Mouse (Mus musculus) layer of hippocampus, postnatal 10 days (tissue): ENCODE results near the gene Gm20671. TPM values are rescaled to one million over a fixed set of nuclear protein-coding genes. Genes with fewer than 3 reads are reported as not detected.
"Not testable (repeated sequence)": the region's sequence is repeated elsewhere in the genome, so short reads cannot be mapped to it uniquely, and the experiment has no call there.

Source experiments
- DNase-seq, 2 experiments: peaks; one replicate each; pipeline ENCODE4 v3.0.0; 2021; ENCODE audit warnings: low spot score in 2 of 2
- total RNA-seq, 2 experiments: library from RNA; stranded (reverse); gene quantifications; 2 replicates each; pipeline ENCODE4 v1.2.3; 2021

Gene Gm20671
- total RNA-seq, 2 experiments from 2014 or later: not detected

DNA sequence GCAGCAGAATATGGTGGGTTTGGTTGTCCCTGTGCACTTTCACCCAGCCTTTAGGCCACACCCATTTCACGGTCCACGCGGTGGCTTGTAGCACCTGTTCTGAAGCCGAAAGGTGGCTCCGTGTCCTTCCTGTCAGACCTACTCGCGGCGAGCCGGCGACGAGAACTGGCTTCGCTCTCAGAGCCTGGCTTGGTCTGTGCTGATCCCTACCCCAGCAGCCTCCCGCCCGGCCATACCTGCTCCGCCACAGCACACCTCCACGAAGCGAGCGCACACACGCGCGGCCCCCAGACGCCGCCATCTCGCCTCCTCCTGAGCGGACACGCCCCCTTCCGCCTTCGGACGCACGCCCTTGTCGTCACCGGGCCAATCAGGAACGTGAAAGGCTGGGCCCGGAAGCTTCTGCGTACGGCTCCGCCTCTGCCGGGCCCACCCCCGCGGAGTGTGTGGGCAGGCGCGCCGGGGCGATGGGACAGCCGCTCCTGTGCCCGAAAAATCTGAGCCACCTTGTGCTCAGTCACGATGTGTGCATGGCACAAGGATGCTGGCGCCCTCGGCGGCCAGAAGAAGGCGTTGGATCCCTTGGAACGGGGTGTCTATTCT, 41.5 kb downstream of the Gm20671 start, which contains the start of gene Pisd:
Pisd (minus strand) TSS at position 334 of the 603 bp plus-strand sequence.
- DNase-seq: peak; percentile 94 to 95

- DNase-seq: no peak
Measured at GRCm38 (mm10) chr5:32784726-32785125, 42.2 kb downstream of the Gm20671 start.

DNA sequence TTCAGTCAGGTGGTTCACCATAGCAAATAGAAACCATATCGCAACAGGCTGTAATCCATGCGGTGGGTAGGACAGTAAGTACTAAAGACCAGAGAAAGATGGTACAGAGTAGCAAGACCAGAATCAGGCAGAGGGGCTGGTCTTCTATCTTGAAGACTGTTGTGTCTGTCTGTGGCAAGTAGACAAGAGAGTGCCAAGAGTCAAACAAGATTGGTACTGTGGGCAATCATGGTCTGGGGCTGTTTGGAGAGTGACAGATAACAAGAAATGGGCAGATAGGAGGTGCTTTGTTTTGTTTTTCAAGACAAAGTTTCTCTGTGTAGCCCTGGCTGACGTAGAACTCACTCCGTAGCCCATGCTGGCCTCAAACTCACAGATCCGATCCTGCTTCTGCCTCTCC, 45.3 kb downstream of the Gm20671 start:
- DNase-seq: no peak

DNA sequence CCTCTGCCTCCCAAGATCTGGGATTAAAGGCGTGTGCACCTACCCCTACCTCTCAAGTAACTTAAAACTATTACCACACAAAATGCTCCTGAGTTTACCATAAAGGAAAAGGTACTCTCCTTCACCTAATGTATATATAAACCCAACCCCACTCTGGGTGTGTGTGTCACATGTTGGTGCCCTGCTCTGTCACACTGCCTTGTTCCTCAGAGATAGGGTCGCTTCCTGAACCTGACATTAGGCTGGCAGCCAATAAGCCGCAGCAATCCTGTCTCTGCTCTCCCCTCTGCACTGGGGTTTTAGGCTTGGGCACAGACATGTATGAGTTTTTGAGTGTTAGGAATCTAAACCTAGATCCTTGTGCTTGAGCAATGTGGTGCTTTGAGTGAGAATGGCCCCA, 48.7 kb downstream of the Gm20671 start:
- no peak for DNase-seq

DNA sequence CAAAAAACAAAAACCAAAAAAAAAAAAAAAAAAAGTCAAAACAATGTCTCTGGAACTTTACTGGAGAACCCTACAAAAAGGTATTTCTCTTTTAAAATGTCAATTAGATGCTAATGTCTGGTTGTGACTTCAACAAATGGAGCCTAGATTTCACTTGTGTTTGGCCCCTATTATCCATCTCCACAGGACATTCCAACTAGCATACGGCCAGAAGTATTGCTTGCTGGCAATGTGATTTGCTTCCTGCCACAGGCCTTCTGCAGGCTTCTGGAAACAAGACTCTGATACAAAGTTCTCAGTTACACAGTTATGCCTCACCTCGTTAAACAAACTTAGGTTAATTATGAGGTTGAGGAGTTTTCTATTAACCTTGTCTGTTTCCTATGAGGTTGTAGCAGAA, 54.5 kb downstream of the Gm20671 start:
- DNase-seq: no peak

GRCm38 (mm10) chr5:32767636-32768373, 59.1 kb downstream of the Gm20671 start:
- no peak for DNase-seq

DNA sequence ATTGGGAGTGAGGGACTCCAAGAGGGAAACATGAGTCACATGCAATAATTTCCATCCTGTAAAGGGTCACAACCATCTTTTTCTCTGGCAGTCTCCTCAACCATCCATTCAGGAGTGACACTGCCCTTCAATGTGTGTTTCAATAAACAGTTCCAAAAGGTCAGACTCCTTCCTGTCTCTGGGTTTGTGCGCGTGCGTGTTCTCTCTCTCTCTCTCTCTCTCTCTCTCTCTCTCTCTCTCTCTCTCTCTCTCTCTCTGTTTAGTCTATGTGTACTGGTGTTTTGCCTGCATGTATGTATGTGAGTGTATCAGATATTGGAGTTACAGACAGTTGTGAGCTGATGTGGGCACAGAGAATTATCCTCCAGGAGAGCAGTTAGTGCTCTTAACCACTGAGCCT, 59.9 kb downstream of the Gm20671 start:
- no peak for DNase-seq

GRCm38 (mm10) chr5:32761566-32762140, 65.3 kb downstream of the Gm20671 start:
- DNase-seq: no peak

DNA sequence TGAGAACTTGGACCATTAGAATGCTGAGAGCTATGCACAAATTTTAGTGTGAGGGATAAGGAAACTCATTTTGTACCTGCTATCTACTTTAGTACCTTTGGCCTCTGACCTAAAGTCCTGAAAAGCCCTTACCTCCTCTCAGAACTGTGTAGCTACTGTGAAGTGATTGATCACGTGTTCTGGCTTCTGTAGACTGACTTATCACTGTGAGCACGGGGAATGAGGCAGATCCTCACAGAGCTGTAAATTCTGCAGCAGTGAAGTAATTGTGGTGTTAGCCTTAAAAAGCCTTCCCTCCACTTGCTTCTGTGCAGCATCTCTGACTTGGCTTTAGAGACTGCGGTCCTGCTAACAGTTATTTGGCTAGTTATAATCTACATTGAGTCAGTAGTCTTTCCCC, 66.1 kb downstream of the Gm20671 start:
- DNase-seq: no peak

DNA sequence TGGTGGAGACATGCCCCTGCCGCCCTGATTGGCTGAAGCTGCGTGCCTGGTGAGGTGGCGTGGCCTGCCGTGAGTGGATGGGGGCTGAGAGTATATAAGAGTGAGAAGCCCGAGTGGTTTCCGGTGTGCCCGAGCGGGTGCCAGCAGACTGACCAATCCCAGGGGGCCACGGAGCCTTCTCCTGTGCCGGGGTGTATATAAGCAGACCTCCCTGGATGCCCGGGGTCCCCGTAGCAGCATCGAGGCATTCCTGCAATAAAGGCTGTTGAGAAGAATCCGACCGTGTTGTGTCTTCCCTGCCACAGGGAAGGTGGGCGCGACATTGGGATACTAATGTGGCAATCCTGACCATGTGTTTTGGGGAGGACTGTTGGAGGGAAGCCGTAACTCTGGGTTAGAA, 66.6 kb downstream of the Gm20671 start:
- not testable (repeated sequence) for DNase-seq

GRCm38 (mm10) chr5:32759662-32760061, 67.2 kb downstream of the Gm20671 start:
- no peak for DNase-seq

DNA sequence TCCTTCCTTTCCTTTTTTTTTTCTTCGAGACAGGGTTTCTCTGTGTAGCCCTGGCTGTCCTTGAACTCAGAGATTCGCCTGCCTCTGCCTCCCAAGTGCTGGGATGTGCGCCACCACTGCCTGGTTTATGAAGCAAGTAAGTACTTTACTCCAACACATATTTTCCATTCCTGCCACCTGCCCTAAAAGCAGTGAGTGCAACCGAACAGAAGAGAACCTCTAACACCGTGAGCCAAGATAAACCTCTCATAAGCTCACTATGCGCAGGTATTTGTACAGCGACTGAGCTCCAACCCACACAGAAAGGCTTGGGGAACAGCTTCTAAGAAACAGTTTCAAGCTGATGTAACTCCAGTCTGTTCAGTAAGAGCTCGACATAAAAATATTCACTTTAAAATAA, 70.8 kb downstream of the Gm20671 start:
- DNase-seq: no peak

DNA sequence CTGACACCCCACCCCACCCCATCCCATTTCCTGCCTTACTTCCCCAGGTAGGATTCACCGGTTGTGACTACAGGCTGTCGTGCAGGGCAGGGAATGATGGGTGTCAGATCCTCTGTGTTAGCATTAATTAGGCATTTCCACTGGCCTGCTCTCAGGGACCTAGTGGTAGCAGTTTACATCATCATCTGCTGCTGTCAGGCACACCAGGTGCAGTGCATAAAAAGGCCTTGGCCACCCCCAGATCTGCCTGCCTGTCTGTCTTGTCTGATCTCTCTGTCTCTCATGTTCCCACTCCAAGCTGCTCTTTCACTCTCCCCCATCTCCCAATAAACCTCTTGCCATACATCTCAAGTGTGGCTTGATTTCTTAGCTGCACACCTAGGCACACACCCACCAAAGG, 75.2 kb downstream of the Gm20671 start:
- DNase-seq: no peak

GRCm38 (mm10) chr5:32748936-32749335, 78.0 kb downstream of the Gm20671 start:
- DNase-seq: no peak

DNA sequence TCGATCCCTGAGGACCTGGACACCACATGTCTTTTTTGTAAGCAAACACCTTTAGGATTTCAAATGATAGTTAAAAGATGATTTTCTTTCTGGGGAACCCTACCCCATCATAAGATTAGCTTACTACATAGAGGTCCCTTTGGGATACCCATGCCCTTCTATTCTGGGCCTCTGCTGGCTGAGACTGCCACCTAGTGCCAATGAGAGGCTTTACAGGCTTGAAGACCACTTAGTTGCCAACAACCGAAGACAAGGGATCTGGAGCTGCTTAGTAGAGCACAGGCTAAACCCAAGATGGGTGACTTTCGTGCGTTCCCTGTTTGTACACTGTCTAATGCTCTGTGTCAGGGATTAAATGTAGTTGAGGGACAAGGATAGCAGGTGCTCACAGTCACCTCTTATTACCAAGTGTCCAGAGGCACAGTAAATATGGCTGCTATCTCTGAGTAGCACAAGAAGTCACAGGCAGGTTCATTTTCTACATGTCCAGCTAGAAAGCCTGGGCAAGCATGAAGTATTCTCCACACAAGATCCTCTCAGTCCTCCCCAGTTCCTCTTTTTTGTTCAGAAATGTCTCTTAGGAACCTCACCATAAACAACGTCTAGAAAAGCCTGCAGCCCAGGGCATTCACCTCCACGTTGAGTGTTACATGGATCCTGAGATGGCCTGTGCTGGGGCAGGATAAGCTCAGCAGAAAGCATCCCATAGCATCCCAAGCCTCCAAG, 79.1 kb downstream of the Gm20671 start:
- DNase-seq: peak; percentile 65 to 72

DNA sequence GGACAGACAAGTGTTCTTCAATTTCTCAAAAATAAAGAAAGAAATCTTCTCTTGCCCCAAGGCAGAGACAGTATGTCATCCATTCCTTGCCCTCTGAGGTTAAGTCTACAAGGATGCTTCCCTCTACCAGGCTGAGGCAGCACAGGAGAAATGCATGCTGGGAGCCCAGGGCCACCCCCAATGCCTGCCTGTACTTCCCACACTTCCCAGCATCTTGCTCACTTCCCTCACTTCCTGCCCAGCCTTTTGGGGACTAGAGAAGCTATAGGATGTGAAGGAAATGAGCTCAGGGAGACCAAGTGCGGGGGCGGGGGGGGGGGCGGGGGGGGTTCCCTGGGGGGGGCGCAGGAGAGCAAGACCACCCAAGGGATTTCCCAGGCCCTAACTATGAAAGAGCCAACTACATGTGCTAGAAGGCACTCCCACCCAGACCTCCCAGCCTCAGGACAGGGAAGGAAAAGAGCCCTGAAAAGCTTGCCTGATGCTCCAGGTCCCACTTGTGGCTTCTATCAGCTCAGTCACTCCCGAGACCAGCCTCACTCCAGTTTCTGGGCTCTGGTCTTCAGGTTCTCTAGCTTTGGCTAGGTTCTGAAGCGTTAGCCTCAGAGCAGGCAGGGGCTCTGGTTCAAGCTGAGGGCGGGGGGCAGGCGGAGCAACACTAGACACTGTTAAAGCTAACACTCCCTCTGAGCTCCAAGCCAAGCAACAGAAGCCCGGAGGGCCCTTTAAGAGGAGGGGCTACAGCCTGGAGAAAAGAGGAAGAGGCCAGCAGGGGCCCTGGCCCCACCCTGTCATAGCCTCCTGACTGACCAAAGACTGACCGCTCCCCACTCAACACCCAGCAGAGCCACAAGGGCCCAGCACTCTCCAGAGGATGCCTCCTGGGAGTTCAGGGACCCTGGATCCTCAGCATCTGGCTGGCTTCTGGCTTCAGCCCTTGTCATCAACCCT, 80.9 kb downstream of the Gm20671 start:
- DNase-seq: peak; percentile 55 to 58

DNA sequence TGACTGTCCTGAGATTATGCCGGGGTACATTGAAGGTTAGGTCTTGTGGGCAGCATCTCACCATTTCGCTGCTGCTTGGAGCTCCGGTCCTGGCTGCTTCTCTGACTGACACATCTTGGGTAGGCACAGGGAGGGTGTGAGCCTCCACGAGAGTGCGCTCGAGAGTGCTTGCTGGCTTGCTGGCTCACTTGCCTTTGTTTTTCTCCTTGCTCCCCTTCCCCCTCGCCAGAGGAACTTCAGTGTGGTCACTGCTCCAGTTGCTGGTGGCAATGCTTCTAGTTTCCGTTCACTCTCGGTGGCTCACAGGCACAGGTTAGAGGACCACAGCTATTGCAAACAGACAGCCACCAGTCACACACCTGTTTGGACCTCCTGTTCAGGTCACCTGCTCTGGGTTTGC, 84.8 kb downstream of the Gm20671 start:
- peak; percentile 85 to 86 for DNase-seq

DNA sequence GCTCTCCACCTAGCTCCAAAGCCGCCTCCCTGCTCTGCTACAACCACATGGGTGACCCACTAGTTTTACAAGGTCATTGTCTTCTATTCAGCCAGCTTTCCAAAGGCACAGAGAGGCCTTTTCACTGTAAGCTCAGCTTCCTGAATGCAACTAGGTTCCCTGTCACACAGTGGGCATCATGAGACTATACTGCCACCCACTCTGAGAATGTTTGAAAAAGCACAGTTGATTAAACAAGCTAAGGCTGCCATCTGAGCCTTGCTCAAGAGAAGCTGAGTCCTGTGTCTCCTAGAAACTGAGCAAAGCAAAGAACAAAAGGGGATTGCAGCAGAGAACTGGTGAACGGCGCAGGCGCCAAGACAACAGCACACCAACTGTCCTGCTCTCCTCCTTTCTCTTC, 85.5 kb downstream of the Gm20671 start:
- peak; percentile 52 to 62 for DNase-seq

GRCm38 (mm10) chr5:32740850-32741249, 86.1 kb downstream of the Gm20671 start:
- peak; percentile 49 to 60 for DNase-seq

DNA sequence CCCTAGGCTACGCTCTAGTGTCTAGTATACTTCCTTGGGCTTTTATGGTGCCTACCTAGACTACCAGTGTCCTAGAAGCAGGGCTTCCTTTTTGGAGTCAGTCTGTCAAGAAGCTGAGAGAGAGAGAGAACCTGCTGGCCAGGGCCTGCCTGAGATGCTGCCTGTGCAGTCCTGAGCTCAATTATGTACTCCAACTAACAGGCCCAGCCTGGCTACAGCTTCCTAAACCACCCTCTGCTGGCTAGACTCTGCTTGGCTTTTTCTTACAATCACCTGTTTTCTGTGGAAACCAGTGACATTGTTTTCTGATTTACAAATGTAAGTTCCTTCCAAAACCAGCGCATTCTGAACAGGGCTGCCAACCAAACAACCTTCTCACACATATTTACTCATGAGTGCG, 86.8 kb downstream of the Gm20671 start:
- DNase-seq: no peak

DNA sequence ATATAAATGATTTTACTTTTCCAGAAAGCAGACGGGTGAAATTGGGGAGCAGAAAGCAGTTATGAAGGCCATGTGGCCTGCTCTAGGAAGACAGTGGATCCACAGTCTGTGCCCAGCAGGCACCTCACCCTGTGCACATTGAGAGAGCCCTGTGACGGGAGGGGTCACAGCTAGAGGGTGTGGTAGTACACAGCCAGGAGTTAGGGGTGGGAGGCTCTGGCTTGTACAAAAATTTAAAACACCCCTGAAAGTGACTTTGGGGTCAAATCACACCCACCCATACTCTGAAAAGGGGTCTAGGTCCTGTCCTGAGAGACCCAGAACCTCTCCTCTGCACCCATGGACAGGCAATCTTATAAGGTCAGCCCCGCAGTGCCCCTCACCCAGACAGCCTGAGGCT, 90.1 kb downstream of the Gm20671 start:
- not testable (repeated sequence) for DNase-seq
